Mouse (Mus musculus) layer of hippocampus, postnatal 10 days (tissue): ENCODE results near the gene Serpinb1c. TPM values are rescaled to one million over a fixed set of nuclear protein-coding genes. Genes with fewer than 3 reads are reported as not detected.
A peak's percentile ranks its signal among the peaks of the same experiment; 100 is the strongest.
"Not testable (repeated sequence)": the region's sequence is repeated elsewhere in the genome, so short reads cannot be mapped to it uniquely, and the experiment has no call there.

Experiments used
- DNase-seq, 2 experiments: peaks; one replicate each; pipeline ENCODE4 v3.0.0; 2021; ENCODE audit warnings: low spot score in 2 of 2
- total RNA-seq, 2 experiments: library from RNA; stranded (reverse); gene quantifications; 2 replicates each; pipeline ENCODE4 v1.2.3; 2021

Serpinb1c gene
- total RNA-seq, 2 experiments from 2014 or later, result 0.36 TPM; not detected in 1

DNA sequence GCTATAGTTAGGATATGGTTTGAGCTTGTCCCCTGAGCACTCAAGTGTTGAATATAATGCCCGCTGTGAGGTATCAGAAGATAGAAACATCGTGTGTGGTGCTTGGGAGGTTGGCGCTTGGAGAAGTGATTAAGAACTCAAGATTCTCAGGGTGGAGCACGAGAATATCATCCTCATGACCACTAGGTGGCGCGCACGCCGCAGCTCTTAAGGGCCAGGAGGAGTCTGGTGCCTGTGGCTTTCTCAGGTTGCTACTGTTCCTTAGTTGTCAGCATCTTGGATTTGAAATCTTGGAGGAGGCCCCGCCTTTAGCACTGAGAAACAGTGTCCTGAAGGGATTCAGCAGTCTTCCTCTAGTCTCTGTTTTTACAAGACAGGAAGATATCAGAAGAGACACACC, 31.5 kb downstream of the Serpinb1c start:
- peak; percentile 65 to 79 for DNase-seq

DNA sequence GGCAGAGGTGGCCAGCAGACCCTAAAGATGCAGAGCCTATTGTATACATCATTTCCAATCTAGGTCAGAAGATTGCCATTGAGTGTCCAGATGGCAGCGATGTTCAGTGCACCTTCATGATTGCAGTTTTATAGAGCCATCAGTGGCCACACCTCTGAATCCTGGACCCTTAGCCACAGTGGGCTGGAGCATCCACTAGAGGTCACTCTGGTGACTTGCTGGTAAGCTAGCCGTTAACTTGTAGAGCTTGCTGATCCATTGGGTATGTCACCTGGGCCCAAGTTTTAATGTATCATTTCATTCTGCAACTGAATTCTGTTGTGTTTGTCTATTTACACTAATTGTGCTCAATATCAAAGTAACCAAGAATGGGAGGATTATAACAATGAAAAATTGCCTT, 32.4 kb downstream of the Serpinb1c start:
- no peak for DNase-seq

DNA sequence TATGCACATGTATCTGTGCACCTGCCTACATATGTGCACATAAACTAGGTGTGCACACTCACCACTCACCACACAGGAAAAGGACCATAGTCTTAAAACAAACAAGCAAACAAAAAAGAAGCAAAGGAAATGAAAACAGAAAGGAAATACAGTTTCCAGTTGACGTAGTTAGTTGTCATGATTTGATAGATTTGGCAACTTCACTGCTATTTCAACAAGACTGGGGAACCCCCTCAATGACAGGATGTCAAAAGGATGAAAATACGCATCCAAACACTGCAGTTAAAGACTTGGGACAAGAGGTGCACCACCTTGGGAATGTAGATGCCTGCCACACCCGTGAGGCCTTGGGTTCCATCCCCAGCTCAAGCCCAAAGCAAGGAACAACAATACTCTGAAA, 33.5 kb downstream of the Serpinb1c start:
- DNase-seq, result not testable (repeated sequence)

DNA sequence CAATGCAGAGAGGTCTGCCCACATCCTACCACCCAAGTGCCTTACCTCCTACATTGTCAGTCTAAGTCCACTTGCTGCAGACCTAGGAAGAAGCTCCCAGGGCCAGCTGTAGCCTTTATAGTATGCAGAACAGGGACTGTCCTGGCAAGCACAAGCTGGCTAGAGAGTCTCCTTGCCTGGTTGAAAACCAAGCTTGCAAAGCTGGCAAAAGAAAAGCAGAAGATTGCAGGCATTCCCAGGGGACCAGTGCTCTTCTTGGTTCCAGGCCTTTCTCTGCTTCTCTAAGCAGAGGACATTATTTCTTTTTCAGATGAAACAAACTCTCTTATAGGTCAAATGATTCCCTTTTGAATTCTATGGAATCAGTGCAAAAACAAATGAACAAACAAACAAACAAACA, 34.6 kb downstream of the Serpinb1c start:
- DNase-seq, result no peak

DNA sequence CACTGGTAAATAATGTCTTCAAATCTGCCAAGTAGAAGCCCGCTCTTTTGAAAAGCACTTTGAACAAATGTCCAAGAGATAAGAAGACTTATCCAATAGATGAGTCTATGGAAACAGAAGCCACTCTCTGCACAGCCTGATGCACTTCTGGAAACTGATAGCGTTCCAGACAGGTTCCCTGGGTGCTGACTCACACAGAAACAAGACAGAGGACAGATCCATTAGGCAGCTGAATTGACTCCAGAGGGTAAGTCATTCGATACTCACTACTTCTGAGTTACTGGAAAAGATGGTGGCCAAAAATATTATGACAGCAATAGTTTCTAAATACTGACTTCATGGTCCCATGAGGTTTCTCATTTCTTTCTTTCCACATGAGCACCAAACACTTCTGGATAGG, 37.2 kb downstream of the Serpinb1c start:
- no peak for DNase-seq

DNA sequence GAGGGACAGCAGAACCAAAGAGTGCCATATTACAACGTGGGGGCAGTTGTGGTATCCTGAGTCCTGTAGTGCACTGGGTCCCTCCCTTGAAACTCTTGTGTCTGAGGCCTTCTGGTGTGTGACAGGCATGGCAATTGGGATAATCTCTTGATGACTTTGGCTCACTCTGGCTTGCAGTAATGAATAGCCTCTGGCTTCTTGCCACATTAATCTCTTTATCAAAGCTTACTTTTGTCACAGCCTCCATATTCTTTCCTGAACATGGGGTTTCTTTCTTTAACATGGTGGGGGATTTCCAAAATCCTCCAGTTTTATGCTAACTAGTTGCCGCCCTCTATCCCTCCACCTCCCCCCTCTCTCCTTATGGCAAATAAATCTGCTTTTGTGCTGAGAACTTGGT, 44.9 kb downstream of the Serpinb1c start:
- no peak for DNase-seq

DNA sequence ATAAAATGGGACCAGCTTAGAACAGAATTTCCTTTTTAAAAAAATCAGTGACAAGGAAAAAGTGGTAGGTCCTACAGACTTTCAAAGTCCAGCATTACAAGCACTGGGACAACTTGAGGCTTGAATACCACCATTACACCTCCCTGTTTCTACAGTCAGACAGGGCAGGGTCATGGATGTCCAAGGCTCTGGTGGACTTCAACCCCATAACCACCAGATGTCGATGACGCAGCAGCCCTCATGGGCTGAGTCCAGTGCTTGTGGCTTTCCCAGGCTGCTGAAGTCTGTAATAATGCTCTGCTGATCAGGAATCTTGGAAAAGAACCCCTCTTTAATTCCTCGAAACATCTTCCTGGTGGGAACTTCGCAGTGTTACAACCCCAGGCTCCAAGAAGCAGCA, 45.5 kb downstream of the Serpinb1c start:
- DNase-seq, result no peak

DNA sequence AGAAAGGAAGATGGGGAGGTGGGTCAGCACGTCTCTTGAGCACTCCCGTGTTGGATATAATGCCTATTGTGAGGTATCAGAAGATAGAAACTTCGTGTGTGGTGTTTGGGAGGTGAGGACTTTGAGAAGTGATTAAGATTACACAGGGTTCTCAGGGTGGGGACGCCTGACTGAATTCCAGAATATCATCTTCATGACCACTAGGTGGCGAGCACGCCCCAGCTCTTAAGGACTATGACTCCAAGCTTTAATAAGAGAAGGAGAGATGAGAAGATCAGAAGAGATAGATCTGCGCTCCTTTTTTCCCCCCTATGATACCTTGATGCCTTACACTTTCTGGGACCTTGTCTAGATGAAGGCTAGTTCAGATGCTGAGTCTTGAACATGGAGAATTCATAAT, 46.0 kb downstream of the Serpinb1c start:
- DNase-seq, result peak; percentile 36 to 58

DNA sequence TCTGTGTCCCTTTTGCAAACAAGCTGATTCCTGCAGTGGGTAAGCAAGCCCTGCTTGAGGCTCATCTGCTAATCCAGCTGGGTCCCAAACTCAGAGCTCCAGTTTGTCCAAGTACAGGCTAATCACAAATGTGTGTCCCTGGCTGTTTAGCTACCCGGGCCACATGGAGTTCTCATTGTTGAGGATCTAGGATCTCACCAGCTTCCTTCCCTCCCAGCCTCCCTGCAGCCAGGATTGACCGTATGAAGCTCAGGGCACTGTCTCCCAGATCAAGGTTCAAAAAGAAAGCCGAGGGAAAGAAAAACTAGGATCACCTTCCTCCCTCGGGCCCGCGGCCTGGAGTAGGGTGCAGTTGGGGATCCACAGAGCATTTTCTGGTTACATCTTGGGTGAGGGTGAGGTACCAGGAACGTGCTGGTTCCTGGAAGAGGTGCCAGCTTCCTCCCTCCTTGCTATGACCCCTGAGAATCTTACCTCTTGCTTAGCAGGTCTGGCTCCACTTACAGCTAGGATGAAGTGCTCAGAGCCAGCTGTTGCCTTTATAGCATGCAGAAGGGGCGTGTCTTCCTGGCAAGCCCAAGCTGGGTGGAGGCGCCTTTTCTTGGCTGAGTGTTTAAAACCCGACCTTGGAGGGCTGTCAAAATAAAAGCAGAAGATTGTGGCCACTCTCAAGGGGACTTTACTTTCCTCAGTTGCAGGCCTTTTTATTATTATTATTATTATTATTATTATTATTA, 47.2 kb downstream of the Serpinb1c start, which contains the start of gene Serpinb1a:
Serpinb1a (minus strand) TSS at position 518 of the 737 bp plus-strand sequence.
- no peak for DNase-seq

DNA sequence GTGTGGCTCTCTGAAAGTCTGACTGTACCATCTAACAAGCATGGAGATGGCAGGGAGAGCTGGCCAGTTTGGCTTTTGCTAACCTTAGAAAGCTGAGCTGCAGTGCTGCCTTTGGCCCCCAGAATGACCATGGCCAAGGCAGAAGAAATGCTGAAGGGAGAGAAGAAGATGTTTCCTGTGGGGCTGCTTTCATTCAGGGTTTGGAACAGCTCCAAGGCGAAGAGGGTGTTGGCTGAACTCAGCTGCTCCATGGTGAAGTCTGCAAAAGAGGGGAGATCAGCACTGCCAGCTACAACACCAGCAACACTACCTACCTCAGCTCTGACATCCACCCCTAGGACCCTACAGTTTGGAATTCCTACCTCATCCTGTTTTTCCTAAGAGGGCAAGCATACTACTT, 47.9 kb downstream of the Serpinb1c start:
- DNase-seq, result no peak

DNA sequence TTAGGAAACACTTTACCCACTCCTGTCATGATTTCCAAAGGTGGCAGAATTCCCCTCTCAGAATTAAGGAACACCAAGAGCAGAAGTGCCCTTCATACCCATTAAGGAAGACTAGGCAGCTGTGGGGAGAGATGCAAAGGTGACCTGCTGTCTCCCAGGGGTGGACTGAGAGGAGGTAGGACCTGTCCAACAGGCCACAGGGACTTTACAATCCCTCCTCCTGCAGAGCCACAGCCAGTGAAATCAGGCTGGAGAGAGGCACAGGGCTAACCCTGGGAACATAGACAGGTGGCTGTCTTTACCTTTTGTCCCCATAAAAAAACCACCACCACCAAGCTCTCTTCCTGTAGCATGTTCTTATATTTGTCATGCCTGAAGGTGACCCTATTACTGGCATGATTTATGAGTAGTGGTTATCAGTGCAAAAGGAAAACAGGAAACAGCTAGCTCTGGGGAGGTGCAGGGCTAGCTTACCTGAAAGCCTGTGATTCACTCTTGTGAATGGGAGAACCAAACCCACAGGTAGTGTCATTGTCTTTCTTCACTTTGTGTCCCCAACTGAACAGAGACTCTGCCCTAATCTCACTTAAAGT, 48.4 kb downstream of the Serpinb1c start:
- no peak for DNase-seq

DNA sequence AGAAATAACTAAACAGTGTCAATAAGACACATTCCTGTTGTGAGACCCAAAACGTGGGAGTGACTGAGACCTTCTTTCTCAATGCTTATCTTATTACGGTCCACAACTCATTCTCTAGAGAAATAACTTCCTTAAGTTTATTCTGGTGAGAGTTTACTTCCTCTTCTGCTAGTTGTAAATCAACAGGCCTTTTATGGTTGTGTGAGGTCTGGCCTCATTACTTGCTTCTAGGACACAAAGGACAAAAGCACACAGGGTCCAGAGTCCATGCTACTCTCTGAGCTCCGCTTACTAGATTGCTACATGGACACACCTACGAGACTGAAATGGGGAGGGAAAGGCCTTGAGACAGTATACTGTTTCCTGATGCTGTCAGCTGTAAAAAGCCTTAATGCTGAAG, 48.9 kb downstream of the Serpinb1c start:
- DNase-seq, result no peak

DNA sequence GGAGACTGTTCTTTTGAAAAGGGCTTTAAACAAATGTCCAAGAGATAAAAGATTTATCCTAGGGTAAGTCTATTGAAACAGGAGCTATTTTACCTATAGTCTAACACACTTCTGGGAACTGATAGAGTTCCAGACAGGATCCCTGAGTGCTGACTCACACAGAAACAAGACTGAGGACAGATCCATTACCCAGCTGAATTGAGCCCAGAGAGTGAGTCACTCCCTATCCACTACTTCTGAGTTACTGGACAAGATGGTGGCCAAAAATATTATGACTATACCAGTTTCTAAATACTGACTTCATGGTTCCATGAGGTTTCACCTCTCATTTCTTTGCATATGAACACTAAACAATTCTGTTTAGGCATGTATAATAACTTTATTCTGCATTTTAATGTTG, 51.8 kb downstream of the Serpinb1c start:
- DNase-seq, result no peak

DNA sequence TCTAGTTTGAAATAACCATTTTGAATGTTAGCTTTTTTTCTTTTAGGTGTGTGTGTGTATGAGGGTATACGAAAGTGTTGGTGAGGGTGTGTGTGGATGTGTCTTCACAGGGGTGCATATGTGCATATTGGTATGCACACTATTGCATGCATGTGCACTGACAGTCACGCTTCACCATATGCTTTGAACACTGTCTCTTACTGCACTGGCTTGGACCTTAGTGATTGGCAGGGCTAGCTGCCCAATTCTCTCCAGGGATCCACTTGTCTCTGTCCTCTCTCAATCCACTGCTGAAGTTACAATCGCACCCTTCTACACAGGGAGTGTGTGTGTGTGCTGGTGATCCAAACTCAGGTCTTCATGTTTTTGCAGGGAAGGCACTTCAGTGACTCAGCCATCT, 56.7 kb downstream of the Serpinb1c start:
- DNase-seq, result no peak

DNA sequence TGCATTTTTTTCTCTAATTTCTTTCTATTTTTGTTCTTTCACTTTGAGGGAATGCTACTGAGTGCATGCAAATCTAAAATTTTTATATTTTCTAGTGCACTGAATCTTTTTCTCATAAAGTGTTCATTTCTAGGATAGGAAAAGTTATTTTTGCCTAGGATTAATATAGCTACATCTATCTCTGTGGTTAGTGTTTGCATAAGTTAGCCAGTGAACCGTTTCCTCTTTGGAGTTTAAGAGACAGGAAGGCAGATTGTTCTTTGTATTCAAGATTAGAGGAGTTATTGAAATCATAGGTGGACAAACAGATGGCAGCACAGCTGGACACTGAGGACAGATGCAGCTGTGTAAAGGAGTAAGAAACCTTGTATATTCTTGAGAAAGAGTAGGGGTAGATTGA, 58.7 kb downstream of the Serpinb1c start:
- no peak for DNase-seq

DNA sequence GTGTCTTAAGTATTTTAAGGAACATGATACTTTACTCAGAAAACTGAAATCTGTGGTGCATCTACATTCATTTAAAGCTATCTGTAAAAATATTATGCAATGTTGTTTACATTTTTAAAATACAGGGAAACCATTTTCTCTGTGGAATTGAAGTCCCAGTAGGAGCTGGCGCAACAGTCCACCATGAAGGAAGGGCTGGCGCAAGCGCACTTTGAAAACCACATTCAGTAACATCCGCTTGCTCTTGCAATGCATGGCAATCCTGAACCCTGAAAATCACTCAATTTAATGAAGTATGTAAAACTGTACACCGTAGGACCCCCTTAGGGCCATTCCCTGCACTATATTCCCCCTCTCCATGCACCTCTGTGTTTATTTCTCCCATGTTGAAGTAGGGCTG, 63.5 kb downstream of the Serpinb1c start:
- DNase-seq, result no peak

DNA sequence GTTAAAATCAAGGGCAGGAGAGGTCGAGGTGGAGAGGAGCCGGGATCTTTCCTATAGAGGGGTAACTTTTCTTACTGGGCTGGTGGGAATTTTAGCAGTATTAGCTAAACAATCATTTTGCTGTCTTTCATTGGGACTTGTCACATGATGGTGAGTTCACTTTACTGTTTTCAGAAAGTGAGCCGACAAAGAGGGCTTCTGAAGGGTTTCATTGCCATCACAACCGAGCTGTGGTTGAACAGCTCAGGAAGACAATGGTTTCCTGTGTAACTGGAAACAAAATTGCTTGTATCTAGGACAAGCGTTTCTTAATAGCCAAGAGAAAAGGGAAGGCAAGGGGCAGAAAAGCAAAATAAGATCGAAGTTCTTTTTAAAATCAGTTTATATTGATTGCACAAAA, 64.8 kb downstream of the Serpinb1c start:
- no peak for DNase-seq

DNA sequence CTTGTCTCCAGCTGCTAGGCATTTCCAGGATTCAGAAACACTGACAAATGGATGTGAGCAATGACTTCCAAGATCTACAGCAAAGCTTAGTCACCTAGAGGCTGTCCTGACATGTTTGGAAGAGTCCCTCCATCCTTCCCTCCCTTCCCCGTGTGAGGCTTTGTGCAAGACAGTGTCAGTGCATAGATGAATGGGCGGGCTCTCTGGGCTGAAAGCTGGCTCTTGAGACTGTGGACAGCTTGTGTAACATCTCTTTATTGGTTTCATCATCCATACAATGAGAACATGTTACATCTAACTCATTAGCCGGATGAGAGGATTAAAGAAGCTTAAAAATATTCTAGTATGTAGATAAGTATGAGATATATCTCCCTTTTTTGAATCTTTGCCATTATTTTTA, 65.2 kb downstream of the Serpinb1c start:
- DNase-seq, result no peak

DNA sequence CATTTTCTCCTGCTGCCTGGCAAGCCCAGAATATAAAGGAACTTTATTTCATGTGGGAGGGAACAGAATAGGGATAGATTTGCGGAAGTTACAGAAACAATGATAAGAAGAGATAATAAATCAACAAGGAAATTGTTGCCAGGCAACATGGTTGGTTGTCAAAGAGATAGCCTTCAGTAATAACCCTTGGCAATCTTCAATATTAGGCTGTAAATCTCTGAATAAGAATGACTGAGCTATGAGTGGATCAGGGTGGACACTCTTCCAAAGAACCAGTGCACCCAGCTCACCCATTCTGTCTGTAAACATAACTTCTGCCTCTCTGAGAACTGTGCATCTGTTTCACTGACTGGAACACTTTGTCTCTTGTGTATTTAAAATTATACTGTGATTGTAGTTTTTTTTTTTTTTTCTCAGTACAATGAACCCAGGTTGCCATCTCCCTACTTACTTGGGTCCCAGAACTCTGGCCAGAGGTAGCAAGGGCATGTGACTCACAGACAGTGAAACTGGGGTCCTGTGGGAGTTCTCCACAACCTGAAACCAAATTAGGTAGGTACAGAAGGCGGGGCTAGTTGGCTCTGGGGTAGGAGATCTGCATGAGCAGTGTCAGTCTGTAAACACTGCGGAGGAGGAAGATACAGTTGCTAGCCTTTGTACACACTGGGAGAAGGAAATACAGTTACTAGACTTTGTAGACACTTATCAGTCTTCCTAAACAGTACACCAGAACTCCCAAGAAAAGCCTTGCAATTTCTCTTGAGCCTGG, 66.3 kb downstream of the Serpinb1c start:
- no peak for DNase-seq
